Comparison of ENCODE assay signal across 8 mouse cellular contexts in genomic region chr8:94183117-94183516, GRCm38 (mm10). TPM values are rescaled to one million over a fixed set of nuclear protein-coding genes. Genes with fewer than 3 reads are reported as not detected.
DNase-seq lines count a peak whose midpoint lies in the region; ATAC-seq lines count a peak whose summit lies in the region.

No protein-coding gene starts in this region.

- no peak overlapping the region for H3K27ac ChIP-seq in embryonic facial prominence, embryonic 13.5 days
- H3K27ac ChIP-seq in liver, embryonic 15.5 days (replicated peaks), result peak overlapping the region; percentile 97
- H3K27ac ChIP-seq in stomach, embryonic 16.5 days (ENCODE audit: low read length), result peak overlapping the region; percentile 93

- no peaks in the 10 kb centered on the region for H3K36me3 ChIP-seq in embryonic facial prominence, embryonic 13.5 days
- peaks cover 14% of the 10 kb centered on the region for H3K36me3 ChIP-seq in liver, embryonic 15.5 days (replicated peaks)
- no peaks in the 10 kb centered on the region for H3K36me3 ChIP-seq in stomach, embryonic 16.5 days (ENCODE audit: control insufficient read depth, insufficient read depth, low read length)

- peak overlapping the region; percentile 29 for H3K4me3 ChIP-seq in embryonic facial prominence, embryonic 13.5 days
- H3K4me3 ChIP-seq in liver, embryonic 15.5 days (replicated peaks), result peak overlapping the region; percentile 73
- H3K4me3 ChIP-seq in stomach, embryonic 16.5 days (replicated peaks; ENCODE audit: low read length), result peak overlapping the region; percentile 36

- H3K4me2 ChIP-seq in embryonic facial prominence, embryonic 13.5 days, result peak overlapping the region; percentile 56
- H3K4me2 ChIP-seq in liver, embryonic 15.5 days, result peak overlapping the region; percentile 77
- H3K4me2 ChIP-seq in stomach, embryonic 16.5 days (ENCODE audit: low read depth, low read length), result peak overlapping the region; percentile 49

- peaks cover 57% of the 10 kb centered on the region for H3K4me1 ChIP-seq in embryonic facial prominence, embryonic 13.5 days
- H3K4me1 ChIP-seq in liver, embryonic 15.5 days (replicated peaks), result peaks cover 77% of the 10 kb centered on the region
- H3K4me1 ChIP-seq in stomach, embryonic 16.5 days (ENCODE audit: control insufficient read depth, insufficient read depth, low read length), result peaks cover 40% of the 10 kb centered on the region

- DNase-seq in urinary bladder, adult 18-20 months (ENCODE audit: low spot score in 2 of 2), result peak; percentile 50 to 76
- DNase-seq in urinary bladder, postnatal 10 days (ENCODE audit: low spot score), result no peak
- DNase-seq in heart, adult 9 months (ENCODE audit: low spot score in 2 of 2), result peak; percentile 65 to 78
- DNase-seq in kidney, adult 8-10 months, result peak; percentile 81 to 85
- DNase-seq in natural killer cell, adult 2 months (ENCODE audit: low spot score in 2 of 2), result peak; percentile 49 to 73

- H3K9me3 ChIP-seq in embryonic facial prominence, embryonic 13.5 days, result no peaks in the 10 kb centered on the region
- H3K9me3 ChIP-seq in liver, embryonic 15.5 days (replicated peaks), result no peaks in the 10 kb centered on the region
- H3K9me3 ChIP-seq in stomach, embryonic 16.5 days (replicated peaks; ENCODE audit: control insufficient read depth, low read length), result no peaks in the 10 kb centered on the region

- ATAC-seq in embryonic facial prominence, embryonic 13.5 days (ENCODE audit: insufficient number of reproducible peaks, insufficient read depth, low FRiP score, low TSS enrichment, low read depth), result peak; percentile 26; the same call in 1 of the 2 replicates
- ATAC-seq in liver, embryonic 15.5 days (ENCODE audit: insufficient read depth), result peak; percentile 51
- peak; percentile 60 for ATAC-seq in stomach, embryonic 16.5 days (ENCODE audit: insufficient read depth, low FRiP score)

- H3K27me3 ChIP-seq in embryonic facial prominence, embryonic 13.5 days, result peaks cover 98% of the 10 kb centered on the region
- H3K27me3 ChIP-seq in liver, embryonic 15.5 days, result peaks cover 20% of the 10 kb centered on the region
- H3K27me3 ChIP-seq in stomach, embryonic 16.5 days (ENCODE audit: control insufficient read depth, insufficient read depth, low read length), result peaks cover 10% of the 10 kb centered on the region

- H3K9ac ChIP-seq in embryonic facial prominence, embryonic 13.5 days, result no peak overlapping the region
- peak overlapping the region; percentile 62 for H3K9ac ChIP-seq in liver, embryonic 15.5 days
- peak overlapping the region; percentile 67 for H3K9ac ChIP-seq in stomach, embryonic 16.5 days (ENCODE audit: low read length)

- WGBS in embryonic facial prominence, embryonic 13.5 days, result under 1% methylated on average over 16 of the region's 16 CpGs
- under 1% methylated on average over 16 of the region's 16 CpGs for WGBS in liver, embryonic 15.5 days (ENCODE audit: insufficient replicate concordance)
- WGBS in stomach, embryonic 16.5 days, result under 1% methylated on average over 16 of the region's 16 CpGs

RNA-seq across cellular contexts. Expression of gene Mt1, which starts 4.2 kb away (rescaled TPM):
- polyA plus RNA-seq in embryonic facial prominence, embryonic 13.5 days (2015; fragmentation: Nextera tagmentation; extraction: Ambion mirVana), result 133 and 170 TPM in 2 replicates
- polyA plus RNA-seq in liver, embryonic 15.5 days (2015; fragmentation: Nextera tagmentation; extraction: Ambion mirVana), result 5,156 and 5,724 TPM in 2 replicates
- polyA plus RNA-seq in stomach, embryonic 16.5 days (2015; fragmentation: Nextera tagmentation; extraction: Ambion mirVana), result 1,904 and 1,931 TPM in 2 replicates

RNA-seq across cellular contexts. Expression of gene Mt2, which starts 10.7 kb away (rescaled TPM):
- polyA plus RNA-seq in embryonic facial prominence, embryonic 13.5 days (2015; fragmentation: Nextera tagmentation; extraction: Ambion mirVana), result 56.8 and 70.4 TPM in 2 replicates
- 1,256 and 1,483 TPM in 2 replicates for polyA plus RNA-seq in liver, embryonic 15.5 days (2015; fragmentation: Nextera tagmentation; extraction: Ambion mirVana)
- 524 and 598 TPM in 2 replicates for polyA plus RNA-seq in stomach, embryonic 16.5 days (2015; fragmentation: Nextera tagmentation; extraction: Ambion mirVana)

RNA-seq across cellular contexts. Expression of gene Mt3, which starts 30.7 kb away (rescaled TPM):
- 0.58 and 1.1 TPM in 2 replicates for polyA plus RNA-seq in embryonic facial prominence, embryonic 13.5 days (2015; fragmentation: Nextera tagmentation; extraction: Ambion mirVana)
- 0.24 TPM in 1 of 2 replicates, not detected in the other for polyA plus RNA-seq in liver, embryonic 15.5 days (2015; fragmentation: Nextera tagmentation; extraction: Ambion mirVana)
- 3.7 and 3.8 TPM in 2 replicates for polyA plus RNA-seq in stomach, embryonic 16.5 days (2015; fragmentation: Nextera tagmentation; extraction: Ambion mirVana)

RNA-seq across cellular contexts. Expression of gene Nup93, which starts 31.2 kb away (rescaled TPM):
- polyA plus RNA-seq in embryonic facial prominence, embryonic 13.5 days (2015; fragmentation: Nextera tagmentation; extraction: Ambion mirVana), result 87.1 and 88.8 TPM in 2 replicates
- polyA plus RNA-seq in liver, embryonic 15.5 days (2015; fragmentation: Nextera tagmentation; extraction: Ambion mirVana), result 39.4 and 41.7 TPM in 2 replicates
- polyA plus RNA-seq in stomach, embryonic 16.5 days (2015; fragmentation: Nextera tagmentation; extraction: Ambion mirVana), result 64.9 and 68.5 TPM in 2 replicates

RNA-seq across cellular contexts. Expression of gene Mt4, which starts 46.1 kb away (rescaled TPM):
- not detected in 2 replicates for polyA plus RNA-seq in embryonic facial prominence, embryonic 13.5 days (2015; fragmentation: Nextera tagmentation; extraction: Ambion mirVana)
- polyA plus RNA-seq in liver, embryonic 15.5 days (2015; fragmentation: Nextera tagmentation; extraction: Ambion mirVana), result 0.81 and 1.2 TPM in 2 replicates
- 0.70 and 1.6 TPM in 2 replicates for polyA plus RNA-seq in stomach, embryonic 16.5 days (2015; fragmentation: Nextera tagmentation; extraction: Ambion mirVana)

Comparison
In these comparisons a context has a peak if more than half of its experiments do, and no peak if none do; other contexts are left out.
1. RNA of gene Mt1, which starts 4.2 kb away (polyA plus RNA-seq): 5,156 to 5,724 TPM in liver, embryonic 15.5 days and 1,904 to 1,931 TPM in stomach, embryonic 16.5 days; 133 to 170 TPM in embryonic facial prominence, embryonic 13.5 days; every median in the first group is over 10 times any median in the second.
2. Peak in every context shown above with its lines, with median percentiles within 50 percentile points of each other: ATAC-seq, H3K4me2 ChIP-seq and H3K4me3 ChIP-seq.